Mouse (Mus musculus) CH12F3 (cell line): ENCODE measurements at regions not wholly inside any gene's neighbourhood (a gene's known extent, or its start where the extent isn't known, plus 50 kb on each side); places are given as distances from the start of the nearest gene placed in this dataset.

Experiments
- in situ Hi-C: fragments of 300-500 bp; cut with MboI; formaldehyde crosslinking; loops from 2 replicates; pipeline ENCODE4 v1.14.3; 2020; ENCODE audit warnings: low sequenced_read_pairs

DNA sequence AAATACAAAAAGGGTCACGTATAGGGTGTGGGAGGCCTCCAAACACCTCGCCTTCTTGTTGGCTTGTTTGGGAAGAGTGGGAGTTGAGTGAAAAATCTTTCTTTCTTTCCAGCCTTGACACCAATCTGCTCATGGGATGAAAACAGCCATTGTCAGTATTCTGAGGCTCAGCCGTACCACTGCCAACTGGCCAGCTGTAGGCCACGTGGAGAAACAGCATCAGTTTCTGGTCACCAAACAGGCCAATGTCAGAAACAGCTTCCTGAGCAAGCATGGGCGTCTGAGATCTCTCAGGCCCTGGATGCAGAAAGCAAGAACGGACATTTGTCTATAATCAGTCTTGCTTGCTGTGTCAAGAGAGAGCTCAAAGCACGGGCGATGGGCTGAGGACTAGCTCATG, 173.2 kb downstream of the Bcl2l11 start:
- in situ Hi-C loops = no loop called here

DNA sequence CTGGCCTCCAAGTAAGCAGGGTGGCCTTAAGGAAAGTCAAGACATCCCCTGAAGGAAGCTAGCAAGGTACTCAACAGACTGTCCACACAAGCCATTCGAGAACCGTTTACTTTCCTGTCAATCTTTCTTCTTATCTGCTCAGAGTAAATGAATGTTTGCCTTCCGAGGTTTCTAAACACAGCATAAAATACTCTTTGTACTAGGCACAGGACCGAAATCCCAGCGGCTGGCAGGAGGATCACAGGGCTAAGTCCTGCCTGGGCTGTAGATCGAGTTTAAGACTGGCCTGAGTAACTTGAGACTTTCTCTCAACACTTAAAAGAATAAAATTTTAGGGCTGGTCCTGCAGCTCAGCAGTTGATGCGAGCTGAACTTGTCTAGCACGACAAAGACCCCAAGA, 175.9 kb downstream of the Bcl2l11 start:
- in situ Hi-C loops = no loop called here

DNA sequence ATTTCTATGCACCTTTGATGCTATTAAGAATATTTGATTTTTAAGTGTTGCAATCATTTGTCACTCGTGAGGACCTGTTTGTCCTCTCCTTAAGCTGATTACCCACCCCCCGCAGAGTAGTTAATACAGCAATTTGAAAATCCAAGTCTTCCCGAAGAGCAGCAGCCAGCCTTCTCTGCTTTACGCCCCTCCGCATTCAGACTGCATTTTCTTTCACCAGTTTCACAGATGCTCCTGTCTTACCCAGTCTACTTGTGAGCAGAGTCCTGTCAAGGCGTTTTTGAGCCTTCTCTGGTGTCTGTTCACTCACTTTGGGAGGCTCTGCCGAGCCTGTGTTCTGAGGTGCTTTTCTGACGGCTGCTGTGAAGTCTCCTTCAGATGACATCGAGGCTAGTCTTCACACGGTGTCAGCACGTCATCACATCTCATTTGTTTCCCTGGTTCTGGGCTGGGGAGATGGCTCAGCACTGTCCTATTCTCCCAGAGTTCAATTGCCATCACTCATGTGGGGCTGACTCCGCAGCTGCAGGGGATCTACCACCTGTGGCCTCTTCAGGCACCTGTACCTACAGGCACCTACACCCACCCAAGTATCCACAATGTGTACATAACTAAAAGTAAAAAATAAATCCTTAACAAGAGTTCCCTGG, 178.3 kb downstream of the Bcl2l11 start:
- in situ Hi-C loops = no loop called here

DNA sequence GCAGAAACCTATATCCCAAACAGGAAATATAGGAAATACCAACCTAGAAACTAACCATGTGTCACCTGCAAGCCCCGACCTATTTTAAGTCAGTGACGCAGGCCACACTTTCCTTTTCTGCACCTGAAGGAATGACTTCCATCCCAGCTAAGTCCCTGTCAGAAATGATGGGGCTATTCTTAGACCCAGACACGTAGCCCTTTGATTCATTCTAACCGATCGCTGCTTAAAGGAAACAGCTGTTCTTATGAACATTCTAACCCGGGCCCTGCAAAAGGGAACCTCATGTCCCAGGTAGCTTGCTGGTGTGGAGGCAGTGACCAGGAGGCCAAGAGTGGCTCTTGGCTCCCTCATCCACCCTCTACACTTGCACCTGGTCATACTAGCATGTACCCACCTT, 180.9 kb downstream of the Bcl2l11 start:
- in situ Hi-C loops = no loop called here

GRCm38 (mm10) chr2:128309541-128310030, 183.7 kb downstream of the Bcl2l11 start:
- in situ Hi-C loops = no loop called here

- in situ Hi-C loops = no loop called here
These were observed 184.2 kb downstream of the Bcl2l11 start for GRCm38 (mm10) chr2:128310081-128310480.

- in situ Hi-C loops = no loop called here
These were observed 186.3 kb downstream of the Bcl2l11 start for GRCm38 (mm10) chr2:128312084-128312594.

DNA sequence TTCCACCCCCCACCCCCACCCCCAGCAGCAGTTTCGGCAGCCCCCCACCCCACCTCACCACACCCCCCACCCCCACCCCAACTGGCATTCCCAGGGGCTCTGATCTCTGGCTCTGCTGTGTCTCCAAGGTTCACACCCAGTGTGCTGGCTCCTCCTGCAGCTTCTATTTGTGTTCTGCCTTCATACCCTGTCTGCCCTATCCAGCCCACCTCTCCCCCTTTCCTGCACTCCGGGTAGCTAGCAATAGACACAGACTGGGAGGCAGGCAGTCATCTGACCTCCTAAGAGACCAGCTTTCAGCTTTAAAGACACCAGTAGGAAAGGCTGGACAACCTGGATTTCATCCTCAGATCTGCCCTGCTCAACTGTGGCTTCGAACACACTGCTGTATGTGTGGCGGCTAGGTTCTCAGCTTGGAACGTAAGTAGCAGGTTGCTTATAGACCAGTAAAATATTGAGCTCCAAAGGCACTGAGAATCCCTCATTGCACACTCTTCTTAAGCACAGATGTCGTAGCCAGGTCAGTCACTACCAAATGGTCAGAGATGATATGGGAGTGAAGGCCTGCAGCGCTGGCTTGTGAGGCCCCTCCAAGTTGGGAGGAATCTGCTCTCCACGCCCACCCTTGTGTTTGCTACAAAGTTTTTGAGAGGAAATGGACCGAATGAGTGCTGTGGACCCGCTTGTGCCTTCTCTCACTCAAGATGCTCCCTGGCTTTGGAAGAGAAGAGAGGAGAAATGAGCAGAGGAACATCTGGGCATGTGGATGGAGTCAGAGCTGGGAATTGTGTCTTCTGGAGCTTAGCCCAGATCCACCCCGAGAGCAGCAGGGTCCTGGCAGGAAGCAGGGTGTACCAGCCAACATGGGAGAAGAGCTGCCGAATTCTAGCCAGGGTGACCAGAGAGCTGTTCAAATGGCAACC, 187.1 kb downstream of the Bcl2l11 start:
- in situ Hi-C loops = no loop called here

- in situ Hi-C loops = no loop called here
These were observed 187.7 kb downstream of the Bcl2l11 start for GRCm38 (mm10) chr2:128313582-128313918.

DNA sequence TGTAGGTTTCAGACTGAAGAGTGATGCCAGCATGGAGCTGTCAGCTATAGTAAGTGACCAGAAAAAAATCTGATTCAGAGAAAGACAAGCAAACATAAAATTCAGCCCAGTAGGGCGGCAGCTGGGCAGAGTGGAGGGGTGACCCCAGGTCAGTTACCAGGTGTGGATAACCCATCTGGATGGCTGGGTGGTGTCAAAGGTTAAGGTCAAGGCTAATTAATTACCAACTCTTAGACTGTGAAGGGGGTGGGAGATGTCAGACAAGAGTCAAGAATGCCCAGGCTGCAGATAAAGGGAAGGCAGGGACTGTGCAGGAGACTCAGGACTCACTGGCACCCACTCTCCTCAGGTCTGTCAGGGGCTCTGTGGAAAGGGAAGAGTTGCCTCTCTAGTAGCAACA, 188.1 kb downstream of the Bcl2l11 start:
- in situ Hi-C loops = no loop called here

DNA sequence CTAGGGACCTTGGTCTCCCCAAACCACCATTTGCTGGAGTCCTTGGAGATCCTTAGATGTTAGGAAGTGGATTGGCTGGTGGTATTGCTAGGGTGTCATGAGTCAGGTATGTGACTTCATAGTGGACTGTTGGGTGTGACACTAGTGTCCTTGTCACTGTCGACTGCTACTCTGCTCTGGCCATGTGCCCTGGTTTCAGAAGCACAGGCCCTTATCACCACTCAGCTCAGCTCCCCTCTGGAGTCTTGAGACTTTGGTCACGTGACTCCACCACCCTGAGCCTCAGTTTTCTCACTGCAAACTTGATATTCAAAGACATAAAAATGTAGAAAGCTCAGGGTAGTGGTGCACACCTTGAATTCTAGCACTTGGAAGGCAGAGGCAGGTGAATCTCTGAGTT, 190.7 kb downstream of the Bcl2l11 start:
- in situ Hi-C loops = no loop called here

DNA sequence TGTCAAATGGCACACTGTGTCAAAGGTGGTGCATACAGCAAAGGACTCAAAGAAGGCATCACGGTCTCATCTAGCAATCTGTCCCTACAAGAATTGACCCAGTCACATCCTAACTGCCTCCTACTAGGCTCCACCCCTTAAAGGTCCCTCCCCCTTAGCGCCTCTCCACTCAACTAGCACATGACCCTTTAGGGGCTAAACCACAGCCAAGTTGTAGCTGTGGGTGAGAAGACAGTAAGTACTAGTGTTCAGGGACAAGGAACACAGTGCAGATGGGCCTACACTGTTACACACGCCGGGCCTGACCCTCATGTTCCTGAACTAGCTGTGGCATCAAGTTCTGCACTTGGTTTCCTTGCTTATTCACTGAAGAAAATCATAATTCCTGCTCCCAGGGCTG, 192.4 kb downstream of the Bcl2l11 start:
- in situ Hi-C loops = no loop called here

- in situ Hi-C loops = no loop called here
These were observed 193.1 kb downstream of the Bcl2l11 start for GRCm38 (mm10) chr2:128318956-128319355.

DNA sequence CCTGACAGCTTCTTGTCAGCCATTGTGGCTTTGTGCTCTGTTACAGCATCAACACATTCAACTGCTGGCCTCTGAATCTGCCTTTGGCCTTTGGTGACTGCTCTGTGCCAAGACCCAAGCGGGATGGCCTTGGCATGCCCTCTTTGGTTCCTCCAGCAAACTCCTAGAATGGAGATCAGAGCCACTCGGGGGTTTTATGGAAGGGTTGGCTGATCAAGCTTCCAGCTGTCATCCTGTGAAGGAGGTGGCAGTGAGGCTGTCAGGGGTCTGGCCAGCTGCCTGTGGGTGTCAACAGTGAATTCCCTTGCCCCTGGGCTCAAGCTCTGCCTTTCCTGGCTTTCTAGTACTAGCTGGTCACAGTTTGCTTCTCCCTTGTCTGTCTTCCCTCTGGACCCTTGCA, 195.6 kb downstream of the Bcl2l11 start:
- in situ Hi-C loops = no loop called here

GRCm38 (mm10) chr2:128324256-128325096, 198.6 kb downstream of the Bcl2l11 start:
- in situ Hi-C loops = no loop called here

- in situ Hi-C loops = no loop called here
These were observed 199.2 kb downstream of the Bcl2l11 start for GRCm38 (mm10) chr2:128325097-128325421.

- in situ Hi-C loops = no loop called here
These were observed 199.6 kb downstream of the Bcl2l11 start for GRCm38 (mm10) chr2:128325456-128325855.

- in situ Hi-C loops = no loop called here
These were observed 205.0 kb downstream of the Bcl2l11 start for GRCm38 (mm10) chr2:128330833-128331232.

GRCm38 (mm10) chr2:128331275-128331674, 205.4 kb downstream of the Bcl2l11 start:
- in situ Hi-C loops = no loop called here

DNA sequence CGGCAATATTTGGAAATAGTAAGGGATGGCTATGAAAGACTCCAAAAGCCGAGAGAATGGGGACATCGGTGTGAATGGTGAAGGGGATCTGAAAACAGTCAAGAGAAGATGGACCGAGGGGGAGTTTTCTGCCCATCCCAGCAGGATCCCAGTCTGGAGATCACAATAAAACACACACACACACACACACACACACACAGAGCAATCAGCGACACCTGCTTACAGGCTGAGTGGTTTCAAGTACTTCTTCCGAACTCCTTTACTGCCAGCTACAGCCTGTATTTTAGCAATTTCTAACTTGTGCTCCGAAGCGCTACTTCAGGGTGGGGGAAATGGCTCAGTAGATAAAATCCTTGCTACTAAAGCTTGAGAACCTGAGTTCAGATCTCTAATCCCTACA, 205.8 kb downstream of the Bcl2l11 start:
- in situ Hi-C loops = no loop called here
